Mouse (Mus musculus) testis, adult 2 months (tissue): ENCODE data around the gene Olfr25.

ENCODE experiments used
- CTCF ChIP-seq: fragments of 200-500 bp; IDR thresholded peaks from 2 replicates; pipeline ENCODE4 v1.5.1; 2012; ENCODE audit warnings: low read depth, mild to moderate bottlenecking, inconsistent platforms, low read length, moderate library complexity; ENCODE audit not compliant: control insufficient read depth, insufficient read depth, insufficient replicate concordance
- POLR2A ChIP-seq: fragments of 200-500 bp; IDR thresholded peaks from 2 replicates; pipeline ENCODE4 v1.6.1; 2012; ENCODE audit warnings: low read depth, mild to moderate bottlenecking, inconsistent platforms, low read length, moderate library complexity; ENCODE audit not compliant: control insufficient read depth

- TF ChIP-seq CTCF (no peak), POLR2A (no peak)
Observed at GRCm38 (mm10) chr9:38328760-38329159, at the start of gene Olfr25.
